Comparison of ENCODE assay signal across 22 mouse cellular contexts in the genomic region with DNA sequence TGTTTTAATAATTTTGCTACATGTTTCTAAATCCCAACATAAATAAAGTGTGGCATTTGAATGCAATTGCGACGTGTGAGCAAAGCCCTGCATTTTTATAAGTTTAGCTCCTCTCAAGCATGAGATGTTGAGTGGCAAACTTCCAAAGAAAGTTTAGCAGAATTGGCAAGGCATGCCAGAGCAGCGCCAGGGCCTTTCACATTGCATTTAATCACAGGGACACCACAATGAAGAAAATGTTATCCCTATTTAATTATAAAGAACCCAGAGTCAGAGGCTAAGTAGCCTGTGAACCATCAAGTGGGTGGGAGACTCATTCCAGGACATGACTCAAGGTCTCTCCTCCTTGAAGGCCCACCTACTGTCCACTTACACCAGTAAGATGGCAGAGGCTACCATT. TPM values are rescaled to one million over a fixed set of nuclear protein-coding genes. Genes with fewer than 3 reads are reported as not detected.
DNase-seq lines count a peak whose midpoint lies in the region; ATAC-seq and TF ChIP-seq lines count a peak whose summit lies in the region.
"Had no signal": no experiment of that assay in that cellular context is flagged by ENCODE, and none has a peak within 500 bp of the region (broad histone marks: within the 10 kb centered on the region; RNA-seq: fewer than 3 reads in every experiment).

No protein-coding gene starts in this region.

- no peak for ATAC-seq in embryonic facial prominence, embryonic 14.5 days (ENCODE audit: low read depth)
- no peak for ATAC-seq in midbrain, postnatal 0 days (ENCODE audit: low FRiP score)
- ATAC-seq in midbrain, embryonic 15.5 days (replicated peaks) = no peak
- ATAC-seq in inflammation-experienced regulatory T-cells, adult 6 months = no peak
- ATAC-seq: CD4-positive, CD25-positive, alpha-beta regulatory T cell, adult 4 months had no signal

- TF ChIP-seq CTCF in midbrain, postnatal 0 days (IDR thresholded peaks at IDR 0.05) = no peak

- 57% methylated on average over 3 of the region's 3 CpGs for WGBS in embryonic facial prominence, embryonic 14.5 days
- WGBS in embryonic facial prominence, embryonic 10.5 days = 90% methylated on average over 3 of the region's 3 CpGs
- WGBS in midbrain, postnatal 0 days = 42% methylated on average over 3 of the region's 3 CpGs
- WGBS in midbrain, embryonic 15.5 days = 45% methylated on average over 3 of the region's 3 CpGs

- no peaks in the 10 kb centered on the region for H3K36me3 ChIP-seq in embryonic facial prominence, embryonic 14.5 days (ENCODE audit: control insufficient read depth, insufficient read depth, low read length)
- no peaks in the 10 kb centered on the region for H3K36me3 ChIP-seq in embryonic facial prominence, embryonic 10.5 days (replicated peaks)
- no peaks in the 10 kb centered on the region for H3K36me3 ChIP-seq in midbrain, postnatal 0 days (ENCODE audit: insufficient read depth, low read length)
- no peaks in the 10 kb centered on the region for H3K36me3 ChIP-seq in midbrain, embryonic 15.5 days (replicated peaks)
- H3K36me3 ChIP-seq: embryonic facial prominence, embryonic 13.5 days; heart, embryonic 15.5 days; kidney, embryonic 15.5 days; neural tube, embryonic 12.5 days had no signal

- peak; percentile 69 for DNase-seq in embryonic facial prominence, embryonic 14.5 days (ENCODE audit: low spot score)
- no peak for DNase-seq in embryonic facial prominence, embryonic 10.5 days (ENCODE audit: low spot score)
- peak; percentile 6 for DNase-seq in kidney, adult 11 months
- no peak for DNase-seq in kidney, postnatal 25 days
- DNase-seq in midbrain, postnatal 0 days (ENCODE audit: low spot score) = peak; percentile 30
- DNase-seq in layer of hippocampus, adult 9-10 months (ENCODE audit: low spot score) = no peak
- DNase-seq: gastrocnemius, postnatal 36 days; heart, postnatal 4 days; lung, adult 18-20 months; lung, postnatal 36 days had no signal

- no peaks in the 10 kb centered on the region for H3K27me3 ChIP-seq in embryonic facial prominence, embryonic 14.5 days (replicated peaks; ENCODE audit: control insufficient read depth, insufficient read depth, low read length)
- no peaks in the 10 kb centered on the region for H3K27me3 ChIP-seq in embryonic facial prominence, embryonic 10.5 days (replicated peaks; ENCODE audit: low read depth, poor library complexity, severe bottlenecking)
- H3K27me3 ChIP-seq in midbrain, postnatal 0 days (ENCODE audit: insufficient read depth, low read length) = no peaks in the 10 kb centered on the region
- H3K27me3 ChIP-seq in midbrain, embryonic 15.5 days (replicated peaks) = no peaks in the 10 kb centered on the region
- H3K27me3 ChIP-seq: embryonic facial prominence, embryonic 13.5 days; heart, embryonic 15.5 days; kidney, embryonic 15.5 days; neural tube, embryonic 12.5 days had no signal

- no peak overlapping the region for H3K27ac ChIP-seq in embryonic facial prominence, embryonic 14.5 days (replicated peaks; ENCODE audit: low read depth, low read length)
- no peak overlapping the region for H3K27ac ChIP-seq in embryonic facial prominence, embryonic 10.5 days (replicated peaks)
- H3K27ac ChIP-seq in midbrain, postnatal 0 days (ENCODE audit: low read depth, low read length) = no peak overlapping the region
- no peak overlapping the region for H3K27ac ChIP-seq in midbrain, embryonic 15.5 days
- H3K27ac ChIP-seq: embryonic facial prominence, embryonic 13.5 days; heart, embryonic 15.5 days; kidney, embryonic 15.5 days; layer of hippocampus, adult 2 months; limb, embryonic 10.5 days; neural tube, embryonic 12.5 days had no signal

- H3K4me1 ChIP-seq in embryonic facial prominence, embryonic 14.5 days (ENCODE audit: control insufficient read depth, insufficient read depth, low read length) = no peaks in the 10 kb centered on the region
- H3K4me1 ChIP-seq in embryonic facial prominence, embryonic 10.5 days = no peaks in the 10 kb centered on the region
- no peaks in the 10 kb centered on the region for H3K4me1 ChIP-seq in midbrain, postnatal 0 days (ENCODE audit: insufficient read depth, low read length)
- H3K4me1 ChIP-seq in midbrain, embryonic 15.5 days = no peaks in the 10 kb centered on the region
- H3K4me1 ChIP-seq: embryonic facial prominence, embryonic 13.5 days; heart, embryonic 15.5 days; kidney, embryonic 15.5 days; limb, embryonic 10.5 days; neural tube, embryonic 12.5 days had no signal

- 0 out of 2 replicates have a peak, but pooled peaks cover 7% of the 10 kb centered on the region for H3K9me3 ChIP-seq in embryonic facial prominence, embryonic 14.5 days (ENCODE audit: control insufficient read depth, low read length)
- H3K9me3 ChIP-seq in embryonic facial prominence, embryonic 10.5 days = peaks cover 5% of the 10 kb centered on the region; the same call in 1 of the 2 replicates
- H3K9me3 ChIP-seq in midbrain, postnatal 0 days (ENCODE audit: low read length) = 0 out of 2 replicates have a peak, but pooled peaks cover 3% of the 10 kb centered on the region
- H3K9me3 ChIP-seq in midbrain, embryonic 15.5 days = no peaks in the 10 kb centered on the region
- H3K9me3 ChIP-seq: heart, embryonic 15.5 days; limb, embryonic 10.5 days had no signal

- no peak overlapping the region for H3K9ac ChIP-seq in embryonic facial prominence, embryonic 14.5 days (ENCODE audit: low read depth, low read length)
- H3K9ac ChIP-seq in midbrain, postnatal 0 days (replicated peaks; ENCODE audit: low read length, poor library complexity, severe bottlenecking) = no peak overlapping the region
- no peak overlapping the region for H3K9ac ChIP-seq in midbrain, embryonic 15.5 days
- H3K9ac ChIP-seq: embryonic facial prominence, embryonic 13.5 days; heart, embryonic 15.5 days; kidney, embryonic 15.5 days; neural tube, embryonic 12.5 days had no signal

- H3K4me2 ChIP-seq in embryonic facial prominence, embryonic 14.5 days (ENCODE audit: low read depth, low read length) = no peak overlapping the region
- H3K4me2 ChIP-seq in midbrain, postnatal 0 days (ENCODE audit: low read depth, low read length, poor library complexity, severe bottlenecking) = no peak overlapping the region
- no peak overlapping the region for H3K4me2 ChIP-seq in midbrain, embryonic 15.5 days
- H3K4me2 ChIP-seq: embryonic facial prominence, embryonic 13.5 days; heart, embryonic 15.5 days; kidney, embryonic 15.5 days; neural tube, embryonic 12.5 days had no signal

- H3K4me3 ChIP-seq in embryonic facial prominence, embryonic 14.5 days (ENCODE audit: low read depth, low read length) = no peak overlapping the region
- H3K4me3 ChIP-seq in embryonic facial prominence, embryonic 10.5 days = no peak overlapping the region
- H3K4me3 ChIP-seq in midbrain, postnatal 0 days (ENCODE audit: low read depth, low read length) = no peak overlapping the region
- H3K4me3 ChIP-seq in midbrain, embryonic 15.5 days = no peak overlapping the region
- H3K4me3 ChIP-seq: embryonic facial prominence, embryonic 13.5 days; heart, embryonic 15.5 days; kidney, embryonic 15.5 days; layer of hippocampus, adult 2 months; limb, embryonic 10.5 days; neural tube, embryonic 12.5 days had no signal

RNA-seq across cellular contexts. Expression of gene Rsrc1, which starts 58.8 kb away (rescaled TPM):
- polyA plus RNA-seq in embryonic facial prominence, embryonic 14.5 days (2014; fragmentation: Nextera tagmentation; extraction: Ambion mirVana) = 36.6 and 37.0 TPM in 2 replicates
- polyA plus RNA-seq in embryonic facial prominence, embryonic 10.5 days (2016; fragmentation: Nextera tagmentation; extraction: Ambion mirVana) = 42.0 and 45.0 TPM in 2 replicates
- 37.5 and 39.6 TPM in 2 replicates for total RNA-seq in midbrain, postnatal 0 days (2014; rRNA removed)
- polyA plus RNA-seq in midbrain, postnatal 0 days (2015; fragmentation: Nextera tagmentation; extraction: Ambion mirVana) = 37.7 and 39.3 TPM in 2 replicates
- polyA plus RNA-seq in midbrain, embryonic 15.5 days (2015; fragmentation: Nextera tagmentation; extraction: Ambion mirVana) = 38.8 and 39.3 TPM in 2 replicates
- 10 to 100 TPM; 43.1 to 52.8 (median 44.0) TPM for polyA plus RNA-seq in inflammation-experienced regulatory T-cells, adult 6 months (2017; shearing (Covaris generic))

RNA-seq across cellular contexts. Expression of gene Shox2, which starts 59.1 kb away (rescaled TPM):
- 17.8 and 18.6 TPM in 2 replicates for polyA plus RNA-seq in embryonic facial prominence, embryonic 14.5 days (2014; fragmentation: Nextera tagmentation; extraction: Ambion mirVana)
- polyA plus RNA-seq in embryonic facial prominence, embryonic 10.5 days (2016; fragmentation: Nextera tagmentation; extraction: Ambion mirVana) = 8.5 and 10.8 TPM in 2 replicates
- total RNA-seq in midbrain, postnatal 0 days (2014; rRNA removed) = 82.2 and 96.6 TPM in 2 replicates
- polyA plus RNA-seq in midbrain, postnatal 0 days (2015; fragmentation: Nextera tagmentation; extraction: Ambion mirVana) = 55.0 and 61.1 TPM in 2 replicates
- 56.1 and 58.6 TPM in 2 replicates for polyA plus RNA-seq in midbrain, embryonic 15.5 days (2015; fragmentation: Nextera tagmentation; extraction: Ambion mirVana)
- not detected for polyA plus RNA-seq in inflammation-experienced regulatory T-cells, adult 6 months (2017; shearing (Covaris generic))
- total RNA-seq: left cerebral cortex, adult 18-20 months; liver, adult 2 months had no signal
- polyA plus RNA-seq: CD4-positive, CD25-positive, alpha-beta regulatory T cell, adult 4 months; liver, adult 2 months; small intestine, adult 2 months had no signal

Comparison
In these comparisons a context has a peak if more than half of its experiments do, and no peak if none do; other contexts are left out.
1. DNase-seq: peak in embryonic facial prominence, embryonic 14.5 days (single experiment), kidney, adult 11 months (single experiment) and midbrain, postnatal 0 days (single experiment); none in embryonic facial prominence, embryonic 10.5 days (single experiment), kidney, postnatal 25 days (0 of 2) and layer of hippocampus, adult 9-10 months (single experiment).